Mouse (Mus musculus): ENCODE measurements at regions not wholly inside any gene's neighbourhood (a gene's known extent, or its start where the extent isn't known, plus 50 kb on each side); places are given as distances from the start of the nearest gene placed in this dataset.

GRCm38 (mm10) chr6:117502346-117502745 lies 334.0 kb downstream of the Cxcl12 start:
- H3K36me3 ChIP-seq (ENCODE audit: control insufficient read depth in 1 of 2, insufficient read depth in 2 of 2, low read length in 2 of 2), result no peaks in the 10 kb centered on the region
- H3K27me3 ChIP-seq (ENCODE audit: control insufficient read depth in 1 of 2, insufficient read depth in 2 of 2, low read length in 2 of 2), result no peaks in the 10 kb centered on the region
- TF ChIP-seq MAFK (IDR thresholded peaks at IDR 0.05; ENCODE audit: borderline replicate concordance, low read depth, low read length), result no peak
- no peak for TF ChIP-seq SIN3A (IDR thresholded peaks at IDR 0.05; ENCODE audit: low read length)
- no peak for TF ChIP-seq GATA1 (IDR thresholded peaks at IDR 0.05; ENCODE audit: low read depth, low read length)
- TF ChIP-seq MAX (IDR thresholded peaks at IDR 0.05; ENCODE audit: low read length), result no peak
- TF ChIP-seq MYC (IDR thresholded peaks at IDR 0.05; ENCODE audit: low read depth, low read length), result no peak
- TF ChIP-seq RCOR1 (IDR thresholded peaks at IDR 0.05; ENCODE audit: low read depth, low read length), result no peak
- no peak for TF ChIP-seq MAZ (IDR thresholded peaks at IDR 0.05; ENCODE audit: low read depth, low read length)
- no peaks in the 10 kb centered on the region for H3K9me3 ChIP-seq (replicated peaks; ENCODE audit: insufficient read depth, low read length)
- no peak overlapping the region for H3K4me3 ChIP-seq (ENCODE audit: control insufficient read depth in 1 of 2, insufficient read depth in 1 of 2, low read depth in 2 of 2, low read length in 2 of 2)
- no peaks in the 10 kb centered on the region for H3K4me1 ChIP-seq (ENCODE audit: control insufficient read depth in 1 of 2, insufficient read depth in 2 of 2, low read length in 2 of 2)
- no peaks in the 10 kb centered on the region for H3K79me2 ChIP-seq (ENCODE audit: control insufficient read depth, insufficient read depth, low read length, poor library complexity)
- DNase-seq (ENCODE audit: low read depth, low spot score), result no peak
- H3K9ac ChIP-seq (ENCODE audit: control insufficient read depth, low read depth, low read length, poor library complexity, severe bottlenecking), result no peak overlapping the region
- no peak overlapping the region for H3K27ac ChIP-seq (ENCODE audit: control insufficient read depth, low read depth, low read length)

GRCm38 (mm10) chr6:117504771-117505170 lies 336.2 kb upstream of the Zfp637 start:
- no peaks in the 10 kb centered on the region for H3K9me3 ChIP-seq (replicated peaks; ENCODE audit: insufficient read depth, low read length)
- no peak for TF ChIP-seq POLR2AphosphoS5 (IDR thresholded peaks at IDR 0.05; ENCODE audit: borderline replicate concordance, low read depth, low read length)
- no peak for TF ChIP-seq GATA1 (IDR thresholded peaks at IDR 0.05; ENCODE audit: low read depth, low read length)
- TF ChIP-seq CHD2 (IDR thresholded peaks at IDR 0.05; ENCODE audit: low read length), result no peak
- no peak for TF ChIP-seq NELFE (IDR thresholded peaks at IDR 0.05; ENCODE audit: low read depth, low read length)
- no peak for TF ChIP-seq E2F4 (IDR thresholded peaks at IDR 0.05; ENCODE audit: borderline replicate concordance, low read depth, low read length)
- no peak for TF ChIP-seq ZMIZ1 (IDR thresholded peaks at IDR 0.05; ENCODE audit: low read depth, low read length)
- TF ChIP-seq ETS1 (IDR thresholded peaks at IDR 0.05; ENCODE audit: low read depth, low read length), result no peak
- no peaks in the 10 kb centered on the region for H3K27me3 ChIP-seq (ENCODE audit: control insufficient read depth in 1 of 2, insufficient read depth in 2 of 2, low read length in 2 of 2)
- H3K4me1 ChIP-seq (ENCODE audit: control insufficient read depth in 1 of 2, insufficient read depth in 2 of 2, low read length in 2 of 2), result no peaks in the 10 kb centered on the region
- H3K36me3 ChIP-seq (ENCODE audit: control insufficient read depth in 1 of 2, insufficient read depth in 2 of 2, low read length in 2 of 2), result no peaks in the 10 kb centered on the region
- no peaks in the 10 kb centered on the region for H3K79me2 ChIP-seq (ENCODE audit: control insufficient read depth, insufficient read depth, low read length, poor library complexity)
- no peak overlapping the region for H3K4me3 ChIP-seq (ENCODE audit: control insufficient read depth in 1 of 2, insufficient read depth in 1 of 2, low read depth in 2 of 2, low read length in 2 of 2)
- DNase-seq (ENCODE audit: low read depth, low spot score), result no peak
- no peak overlapping the region for H3K9ac ChIP-seq (ENCODE audit: control insufficient read depth, low read depth, low read length, poor library complexity, severe bottlenecking)
- no peak overlapping the region for H3K27ac ChIP-seq (ENCODE audit: control insufficient read depth, low read depth, low read length)

GRCm38 (mm10) chr6:117505431-117505830 lies 335.5 kb upstream of the Zfp637 start:
- Histone ChIP-seq H3K9ac (ENCODE audit: control insufficient read depth, low read depth, low read length, poor library complexity, severe bottlenecking) (no peak overlapping the region), H3K79me2 (ENCODE audit: control insufficient read depth, insufficient read depth, low read length, poor library complexity) (no peaks in the 10 kb centered on the region), H3K27me3 (ENCODE audit: control insufficient read depth in 1 of 2, insufficient read depth in 2 of 2, low read length in 2 of 2) (no peaks in the 10 kb centered on the region), H3K36me3 (ENCODE audit: control insufficient read depth in 1 of 2, insufficient read depth in 2 of 2, low read length in 2 of 2) (no peaks in the 10 kb centered on the region), H3K27ac (ENCODE audit: control insufficient read depth, low read depth, low read length) (no peak overlapping the region), H3K4me3 (ENCODE audit: control insufficient read depth in 1 of 2, insufficient read depth in 1 of 2, low read depth in 2 of 2, low read length in 2 of 2) (no peak overlapping the region), H3K4me1 (ENCODE audit: control insufficient read depth in 1 of 2, insufficient read depth in 2 of 2, low read length in 2 of 2) (no peaks in the 10 kb centered on the region), H3K9me3 (replicated peaks; ENCODE audit: insufficient read depth, low read length) (no peaks in the 10 kb centered on the region)
- TF ChIP-seq CTCF (IDR thresholded peaks at IDR 0.05 in 2 of 3, conservative IDR thresholded peaks at IDR 0.05 in 1 of 3; ENCODE audit: control insufficient read depth in 1 of 3, insufficient read depth in 1 of 3, low read depth in 2 of 3, low read length in 3 of 3, poor library complexity in 1 of 3, severe bottlenecking in 1 of 3), result no peak
- DNase-seq (ENCODE audit: low read depth, low spot score), result no peak
